Mouse (Mus musculus) heart, adult 2 months (tissue): ENCODE data around the gene Ppp2r5d.

ENCODE experiments used
- EP300 ChIP-seq: fragments of 200-500 bp; IDR thresholded peaks from 2 replicates; pipeline ENCODE4 v1.6.1; 2011; ENCODE audit warnings: low read depth, low read length, control low read depth; ENCODE audit not compliant: insufficient read depth
- POLR2A ChIP-seq: fragments of 200-500 bp; IDR thresholded peaks from 2 replicates; pipeline ENCODE4 v1.6.1; 2011; ENCODE audit warnings: mild to moderate bottlenecking, low read depth, low read length, control low read depth; ENCODE audit not compliant: insufficient read depth

DNA sequence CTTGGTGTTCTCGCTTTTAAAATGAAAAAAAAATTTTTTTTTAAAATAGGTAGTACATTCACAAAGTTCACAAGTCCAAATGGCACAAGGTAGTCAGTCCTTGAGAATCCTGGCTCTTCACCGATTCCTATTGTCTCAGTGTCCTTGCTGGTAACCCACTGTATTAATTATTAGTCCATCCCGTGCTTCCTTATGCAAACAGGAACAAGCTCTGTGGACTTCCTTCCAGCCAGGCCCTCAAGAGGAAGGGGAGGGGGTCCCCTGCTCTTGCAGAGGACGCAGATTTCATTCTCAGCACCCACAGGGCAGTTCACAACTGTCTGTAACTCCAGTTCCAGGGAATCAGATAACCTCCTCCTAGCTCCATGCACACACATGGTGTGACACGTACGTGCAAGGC is 48.9 kb downstream of the Ppp2r5d start:
- TF ChIP-seq POLR2A (no peak), EP300 (no peak)
